Mouse (Mus musculus): ENCODE measurements around the gene Fbxw5.
"Not testable (repeated sequence)": the region's sequence is repeated elsewhere in the genome, so short reads cannot be mapped to it uniquely, and the experiment has no call there.

Gene Fbxw5

DNA sequence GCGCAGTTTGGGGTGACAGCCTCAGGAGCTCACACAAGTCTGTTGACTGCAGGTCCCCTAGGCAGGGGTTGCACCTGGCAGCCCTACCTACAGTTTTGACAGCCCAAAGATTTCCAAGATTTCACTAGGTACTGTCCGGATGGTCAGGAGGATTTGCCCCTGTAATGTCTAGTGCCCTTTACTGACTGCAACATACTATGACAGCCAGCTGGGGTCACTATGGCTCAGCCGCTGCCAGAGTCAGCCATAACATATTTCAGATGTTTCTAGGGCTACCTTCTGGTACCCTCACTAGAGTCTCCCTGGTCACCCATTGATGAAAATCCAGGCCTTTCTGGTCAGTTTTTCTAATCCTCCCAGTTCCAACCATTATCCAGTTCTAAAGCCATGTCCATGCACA lies 9.4 kb downstream of the Fbxw5 start:
- DNase-seq (ENCODE audit: low read depth), result no peak

DNA sequence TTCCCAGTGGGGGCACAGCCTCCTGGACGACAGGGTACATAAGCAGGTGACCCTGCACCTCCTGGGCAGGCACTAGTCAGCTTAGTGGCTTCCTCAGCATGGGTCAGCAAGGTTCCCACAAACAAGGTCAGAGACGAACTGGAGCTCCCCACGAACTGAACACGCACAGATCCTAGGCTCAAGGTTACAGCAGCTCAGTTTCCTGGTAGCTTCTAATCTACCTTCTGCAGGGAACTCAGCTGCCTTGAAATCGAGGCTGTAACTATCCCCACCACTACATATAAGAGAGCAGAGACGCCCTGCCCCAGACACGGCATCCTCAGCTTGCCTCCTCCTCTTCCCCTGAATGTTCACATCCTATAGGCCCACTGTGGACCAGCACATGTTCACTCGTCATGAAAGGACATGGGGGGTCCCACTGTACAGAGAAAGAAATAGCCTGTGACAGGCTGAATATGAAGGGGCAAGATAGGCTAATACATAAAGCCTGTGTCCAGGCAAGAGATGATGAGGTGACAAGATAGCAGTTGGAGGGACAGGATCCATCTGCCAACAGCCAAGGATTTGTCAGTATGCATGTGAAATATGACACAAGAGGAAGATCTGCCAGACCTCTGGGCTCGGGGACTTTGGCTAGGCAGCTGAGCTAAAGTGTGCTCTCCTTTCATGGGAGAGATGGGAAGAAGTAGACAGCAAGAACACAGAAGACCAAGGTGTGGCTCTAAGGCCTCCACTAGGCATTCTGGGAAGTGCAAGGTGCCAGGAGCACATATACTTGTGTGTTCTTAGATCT lies 26.2 kb downstream of the Fbxw5 start:
- DNase-seq (ENCODE audit: low read depth), result no peak

DNA sequence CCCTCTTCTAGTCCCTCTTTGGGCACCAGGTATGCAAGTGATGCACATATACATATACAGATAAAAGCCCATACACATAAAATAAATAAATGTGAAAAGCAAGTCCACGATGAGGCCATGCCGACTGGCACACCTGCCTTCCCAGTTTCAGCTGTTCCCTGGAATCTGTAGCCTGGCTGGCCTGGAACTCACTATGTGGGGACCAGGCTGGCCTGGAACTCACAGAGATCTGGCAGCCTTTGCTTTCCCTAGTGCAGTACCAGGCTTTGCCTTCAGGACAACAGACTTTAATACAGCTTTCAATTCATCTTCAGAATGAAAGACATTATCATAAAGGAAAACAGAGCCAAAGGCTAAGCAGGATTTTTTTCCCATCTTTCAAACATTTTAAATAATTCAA lies 33.2 kb downstream of the Fbxw5 start:
- DNase-seq (ENCODE audit: low read depth), result no peak

DNA sequence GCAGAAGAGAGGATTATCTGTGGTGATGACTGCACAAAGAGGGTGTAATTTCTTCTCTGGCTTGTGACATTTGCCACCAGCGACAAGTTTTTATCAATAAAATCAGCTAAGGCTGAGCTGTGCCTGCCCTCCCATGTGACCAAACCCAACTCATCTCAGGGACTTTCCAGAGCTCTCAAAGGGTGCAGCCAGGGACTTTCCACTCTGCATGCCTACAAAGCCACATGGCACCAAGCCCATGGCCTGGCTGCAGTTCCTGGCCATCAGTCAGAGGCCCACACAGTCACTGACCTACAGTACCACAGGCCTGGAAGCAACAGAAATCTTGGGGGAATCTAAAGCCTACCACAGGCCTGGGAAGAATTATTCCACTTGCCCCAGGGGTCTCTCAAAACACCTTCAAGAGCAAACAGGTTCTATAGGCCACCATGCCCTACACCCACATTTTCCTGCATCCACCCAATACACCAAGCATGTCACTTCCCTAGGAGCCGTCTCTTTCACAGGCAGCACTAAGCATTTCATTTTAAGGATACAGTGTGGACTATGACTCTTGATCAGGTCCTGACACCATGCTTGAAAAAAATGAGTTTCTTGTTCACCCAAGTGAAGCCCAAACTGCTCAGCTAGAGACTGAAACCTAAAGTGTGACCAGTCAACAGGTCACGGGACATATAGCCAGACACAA lies 33.8 kb downstream of the Fbxw5 start:
- DNase-seq (ENCODE audit: low read depth), result peak; percentile 59

DNA sequence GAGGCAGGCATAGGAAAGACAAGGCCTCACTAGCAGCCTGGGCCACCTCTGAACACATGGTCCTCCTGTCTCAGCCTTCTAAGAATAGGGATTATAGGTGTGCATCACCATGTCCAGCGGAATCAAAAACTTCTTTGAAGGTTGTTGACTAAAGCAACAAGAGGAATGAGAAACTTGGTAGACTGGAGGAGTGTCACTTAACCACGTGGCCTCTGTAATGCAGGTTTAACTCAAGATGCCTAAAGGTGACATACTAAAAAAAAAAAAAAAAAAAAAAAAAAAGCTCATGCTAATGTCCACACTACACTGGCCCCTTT lies 34.3 kb downstream of the Fbxw5 start:
- DNase-seq (ENCODE audit: low read depth), result no peak

DNA sequence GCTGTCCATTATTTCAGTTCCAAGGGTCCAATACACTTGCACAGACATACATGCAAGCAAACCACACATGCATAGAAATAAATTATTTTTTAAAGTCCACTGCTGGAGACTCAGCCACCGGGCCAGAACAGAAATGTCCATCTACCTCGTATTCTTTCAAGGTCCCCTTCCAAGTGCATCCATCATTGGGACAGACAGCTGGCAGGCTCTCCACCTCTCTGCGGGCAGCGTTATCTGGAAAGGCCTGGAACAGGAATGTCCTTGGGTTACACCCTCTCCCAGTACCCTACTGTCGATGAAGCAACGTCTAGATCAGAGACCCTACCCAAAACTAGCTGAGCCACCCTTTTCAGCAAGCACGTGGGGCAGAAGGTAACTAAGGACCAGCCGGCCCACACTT lies 36.0 kb downstream of the Fbxw5 start:
- no peak for DNase-seq (ENCODE audit: low read depth)

DNA sequence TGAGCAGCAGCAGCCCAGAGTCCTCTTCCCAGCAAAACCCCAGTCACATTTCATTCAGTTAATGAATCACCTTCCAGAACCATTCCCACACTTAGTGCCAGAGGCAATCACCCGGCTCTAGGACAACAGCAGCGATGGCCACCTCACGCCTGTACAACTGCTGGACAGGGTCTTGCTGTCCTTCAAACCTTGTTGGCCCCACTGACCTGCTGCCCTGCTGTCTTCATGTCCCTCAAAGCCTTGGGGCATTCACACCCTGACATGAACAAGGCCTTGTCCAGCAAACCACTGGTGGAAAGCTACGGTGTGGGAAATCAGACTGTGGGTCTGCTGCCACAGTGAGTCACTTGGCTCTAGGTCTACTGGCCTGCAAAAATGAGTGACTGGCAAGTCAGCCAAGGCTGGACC lies 40.0 kb downstream of the Fbxw5 start:
- DNase-seq (ENCODE audit: low read depth), result no peak

DNA sequence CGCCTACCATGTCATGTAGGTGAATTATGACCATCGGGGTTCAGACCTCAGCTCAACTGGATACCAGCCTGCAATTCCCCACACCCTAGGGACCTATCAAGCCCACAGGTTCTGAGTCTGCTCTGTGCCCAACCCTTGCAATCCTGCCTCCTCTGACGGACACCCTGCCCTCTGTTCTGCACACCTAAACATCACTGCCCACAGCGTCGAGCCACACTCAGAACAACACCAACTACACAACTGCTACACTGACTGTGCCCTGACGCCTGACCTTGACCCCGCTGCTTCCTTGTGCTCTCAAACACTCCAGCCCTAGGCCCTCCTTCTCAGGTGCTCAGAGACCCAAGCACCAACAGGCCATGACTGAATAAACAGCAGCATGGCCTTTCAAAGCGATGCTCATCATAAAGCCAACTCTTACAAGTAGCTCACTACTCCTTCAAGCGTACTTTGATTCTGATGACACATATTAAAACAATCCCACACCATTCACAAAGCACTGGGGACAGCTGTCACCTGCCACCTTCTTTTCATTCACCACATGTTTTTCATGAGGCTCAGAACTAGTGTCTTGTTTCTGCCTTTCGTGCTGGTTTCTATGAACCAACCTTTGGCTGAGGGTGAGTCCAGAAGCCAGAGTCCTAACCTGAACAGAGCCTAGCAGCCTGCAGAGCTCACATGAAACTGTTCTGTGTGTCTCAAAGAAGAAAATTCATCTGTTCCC lies 41.3 kb downstream of the Fbxw5 start:
- no peak for DNase-seq (ENCODE audit: low read depth)

DNA sequence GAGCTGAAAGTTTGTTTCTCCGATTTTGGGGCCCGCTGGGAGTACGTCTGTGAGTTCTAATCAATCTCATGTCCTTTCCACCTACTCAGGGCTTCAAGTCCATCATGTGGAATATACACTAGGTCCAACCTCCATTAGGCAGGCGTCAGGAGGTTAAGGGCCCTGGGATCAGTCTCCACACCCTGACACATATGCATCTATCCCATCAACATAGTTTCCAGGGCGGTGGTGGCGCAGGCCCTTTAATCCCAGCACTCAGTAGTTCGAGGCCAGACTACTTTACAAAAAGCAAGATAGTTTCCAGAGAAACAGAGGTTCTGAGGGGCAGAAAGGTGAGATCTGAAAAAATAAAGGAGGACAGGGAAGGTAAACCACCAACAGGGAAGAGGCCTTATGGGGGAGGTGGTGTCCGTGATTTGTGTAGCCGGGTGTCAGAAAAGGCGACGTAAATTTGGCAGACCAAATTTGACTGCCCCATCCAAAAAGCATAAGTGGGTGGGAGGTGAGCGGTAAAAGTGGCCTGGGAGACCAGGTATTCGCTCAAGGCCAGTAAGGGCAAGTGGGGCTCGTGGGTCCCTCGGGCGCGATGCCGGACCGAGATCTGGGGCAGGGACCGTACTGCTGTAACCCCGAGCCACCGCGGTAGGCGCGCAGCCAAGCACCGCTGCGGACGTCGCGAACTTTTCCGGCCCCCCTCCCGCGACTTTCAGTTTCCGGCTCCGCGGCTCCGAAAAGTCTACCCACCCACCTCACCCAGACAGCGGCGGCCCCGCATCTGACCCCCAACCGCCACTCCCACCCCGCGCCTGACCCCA lies 45.7 kb downstream of the Fbxw5 start:
- DNase-seq (ENCODE audit: low read depth), result peak; percentile 39

DNA sequence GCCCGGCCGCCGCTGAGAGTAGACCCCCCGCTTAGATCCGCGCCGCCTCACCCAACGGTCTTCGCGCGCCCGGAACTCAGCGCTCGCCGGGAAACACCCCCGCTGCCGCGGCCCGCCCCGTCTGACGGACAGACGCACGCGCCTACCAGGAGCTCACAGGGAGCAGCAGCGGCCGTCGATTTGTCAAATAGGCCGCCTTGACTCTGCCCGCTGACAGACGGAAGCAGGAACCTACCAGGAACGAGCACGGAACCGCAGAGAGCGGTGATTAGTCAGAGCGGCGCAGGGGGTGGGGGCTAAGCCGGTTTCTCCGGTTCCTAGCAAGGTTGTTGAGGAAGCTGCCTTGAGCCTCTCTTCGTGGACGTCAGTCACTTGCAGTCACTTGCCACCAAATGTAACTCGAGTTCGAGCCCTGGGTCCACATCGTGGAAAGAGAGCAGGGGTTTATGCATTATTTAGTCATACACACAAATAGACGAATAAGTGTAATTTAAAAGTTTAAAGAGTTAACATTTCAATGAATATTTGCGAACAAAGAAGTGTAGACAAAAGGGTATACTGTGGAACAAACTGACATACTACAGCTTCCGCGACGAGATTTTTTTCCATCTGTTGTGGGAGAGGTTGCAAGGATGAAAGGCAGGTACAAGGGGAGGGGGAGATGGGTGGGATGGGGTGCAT lies 46.4 kb downstream of the Fbxw5 start, which contains the start of gene Traf2:
Gene Traf2, minus strand, starts transcription at position 130 of the 681 bp plus-strand sequence.
- peak; percentile 100 for DNase-seq (ENCODE audit: low read depth)

DNA sequence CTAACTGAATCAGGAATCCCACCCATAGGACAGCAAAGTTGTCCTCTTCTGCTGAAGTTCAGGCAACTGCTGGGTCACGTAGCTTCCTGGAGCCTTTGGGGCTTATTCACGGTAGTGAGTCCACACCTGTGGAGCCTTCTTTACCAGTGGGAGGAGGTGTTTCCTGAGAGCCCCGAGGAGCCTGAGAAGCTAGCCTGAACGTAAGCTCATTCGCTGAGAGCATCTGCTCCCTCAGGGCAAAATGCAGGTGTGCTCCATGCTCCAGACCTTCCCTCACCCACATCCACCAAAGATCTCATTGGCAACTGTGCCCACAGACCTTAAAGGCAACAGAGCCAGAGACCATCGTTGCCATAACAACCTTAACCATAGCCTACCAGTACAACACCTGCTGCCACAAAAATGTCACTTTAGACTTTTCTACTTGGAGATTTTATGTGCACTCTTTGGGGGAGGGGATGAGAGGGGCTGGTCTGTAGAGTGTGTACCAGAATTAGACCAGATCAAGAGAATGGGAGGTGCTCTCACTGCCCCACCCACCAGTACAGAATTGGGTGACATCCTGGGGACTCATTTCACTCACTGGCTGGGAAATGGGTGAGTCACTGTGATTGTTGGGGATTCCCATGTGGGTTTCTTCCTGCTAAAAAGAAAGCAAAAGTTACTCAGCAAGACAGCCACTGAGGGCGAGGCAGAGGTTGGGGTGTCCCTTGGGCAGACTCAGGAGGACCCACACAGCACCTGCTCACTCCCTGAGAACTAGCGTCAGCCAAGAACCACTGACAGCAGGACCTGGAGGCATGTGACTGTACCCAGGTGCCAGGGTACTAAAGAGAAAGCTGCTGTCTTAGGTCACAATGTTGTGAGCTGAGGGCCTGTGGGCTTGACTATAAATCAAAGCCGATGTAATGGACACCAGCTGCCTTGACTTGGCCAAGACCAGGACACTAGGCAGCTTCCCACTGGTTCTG lies 48.8 kb downstream of the Fbxw5 start:
- DNase-seq (ENCODE audit: low read depth), result peak; percentile 78

DNA sequence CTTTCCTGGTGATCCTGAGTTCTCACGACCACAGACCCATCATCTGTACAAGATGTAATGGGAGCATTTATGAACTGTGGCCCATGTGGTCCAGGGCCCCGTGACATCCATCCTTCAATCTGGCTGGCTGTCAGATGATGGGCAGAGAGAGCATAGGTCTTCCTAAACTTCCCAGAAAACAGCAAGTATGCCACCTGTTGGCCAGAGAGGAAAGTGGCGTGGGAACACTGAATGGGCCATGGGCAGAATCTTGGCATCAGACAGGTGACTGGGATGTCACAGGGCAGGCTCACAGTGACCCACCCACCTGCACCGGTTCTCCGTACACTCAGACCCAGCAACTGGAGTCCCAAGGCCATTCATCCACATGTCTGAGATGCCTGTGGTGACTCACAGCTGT lies 50.6 kb downstream of the Fbxw5 start:
- peak; percentile 68 for DNase-seq (ENCODE audit: low read depth)

DNA sequence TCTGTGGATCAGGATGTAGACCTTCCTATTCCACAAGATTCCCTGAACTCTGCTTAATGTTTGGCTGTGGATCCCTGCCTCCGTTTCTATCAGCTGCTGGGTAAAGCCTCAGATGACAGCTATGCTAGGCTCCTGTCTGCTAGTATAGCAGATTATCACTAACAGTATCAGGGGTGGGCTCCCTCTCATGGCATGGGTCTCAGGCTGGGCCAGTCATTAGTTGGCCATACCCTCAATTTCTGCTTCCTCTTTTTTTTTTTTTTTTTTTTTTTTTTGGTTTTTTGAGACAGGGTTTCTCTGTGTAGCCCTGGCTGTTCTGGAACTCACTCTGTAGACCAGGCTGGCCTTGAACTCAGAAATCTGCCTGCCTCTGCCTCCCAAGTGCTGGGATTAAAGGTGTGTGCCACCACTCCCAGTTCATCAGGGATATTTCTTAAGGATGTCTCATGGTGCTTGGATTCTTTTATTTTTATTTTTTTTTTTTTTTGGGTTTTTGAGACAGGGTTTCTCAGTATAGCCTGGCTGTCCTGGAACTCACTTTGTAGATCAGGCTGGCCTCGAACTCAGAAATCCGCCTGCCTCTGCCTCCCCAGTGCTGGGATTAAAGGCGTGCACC lies 52.7 kb downstream of the Fbxw5 start:
- not testable (repeated sequence) for DNase-seq (ENCODE audit: low read depth)

Data from 416B (cell line).